Mouse (Mus musculus) spleen, adult 2 months (tissue): ENCODE data around the gene Wdr44.

ENCODE experiments used
- CTCF ChIP-seq: fragments of 200-500 bp; IDR thresholded peaks from 2 replicates; pipeline ENCODE4 v1.5.1; 2011; ENCODE audit warnings: mild to moderate bottlenecking, inconsistent platforms; ENCODE audit not compliant: insufficient read depth, insufficient read length, insufficient replicate concordance; ENCODE audit errors: extremely low read depth
- POLR2A ChIP-seq: fragments of 200-500 bp; IDR thresholded peaks from 2 replicates; pipeline ENCODE4 v1.6.1; 2011; ENCODE audit warnings: low read depth, low read length, inconsistent platforms

DNA sequence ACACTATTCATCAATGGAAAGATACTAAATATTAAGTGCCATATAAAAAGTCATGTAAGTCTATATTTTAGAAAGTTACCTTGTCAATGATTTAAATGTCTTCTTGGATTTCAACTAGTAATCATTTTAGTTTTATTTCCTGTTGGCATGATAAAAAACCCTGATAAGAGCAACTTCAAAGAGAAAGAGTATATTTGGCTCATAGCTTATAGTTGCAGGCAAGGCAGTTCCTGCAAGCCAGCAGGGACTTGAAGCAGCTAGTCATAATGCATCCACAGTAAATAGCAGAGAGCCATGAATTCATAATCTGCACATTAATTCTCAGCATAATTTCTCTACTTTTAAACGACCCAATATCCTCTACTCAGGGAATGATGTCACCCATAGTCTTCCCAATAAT is 75.0 kb downstream of the Wdr44 start:
- TF ChIP-seq CTCF (no peak), POLR2A (no peak)
